Mouse (Mus musculus) myocyte (in vitro differentiated cells): ENCODE measurements at regions not wholly inside any gene's neighbourhood (a gene's known extent, or its start where the extent isn't known, plus 50 kb on each side); places are given as distances from the start of the nearest gene placed in this dataset.

Experiments
- H3K27me3 ChIP-seq: one replicate; pipeline ENCODE4 v1.6.1; 2011; ENCODE audit not compliant: control insufficient read depth, insufficient read depth, insufficient read length
- H3K36me3 ChIP-seq: one replicate; pipeline ENCODE4 v1.6.1; 2011; ENCODE audit not compliant: control insufficient read depth, insufficient read depth
- H3K4me2 ChIP-seq: one replicate; pipeline ENCODE4 v1.6.1; 2011; ENCODE audit warnings: low read depth, control low read depth
- H3K4me3 ChIP-seq: one replicate; pipeline ENCODE4 v1.5.1; 2011; ENCODE audit warnings: mild to moderate bottlenecking, control low read depth, moderate library complexity
- H3K79me2 ChIP-seq: one replicate; pipeline ENCODE4 v1.6.1; 2011; ENCODE audit not compliant: control insufficient read depth, insufficient read depth
- H3ac ChIP-seq: one replicate; pipeline ENCODE4 v1.6.1; 2011; ENCODE audit not compliant: control insufficient read depth, insufficient read length
- CEBPB ChIP-seq: IDR thresholded peaks from 2 replicates; pipeline ENCODE4 v1.6.1; 2011; ENCODE audit warnings: mild to moderate bottlenecking, moderate library complexity; ENCODE audit not compliant: poor library complexity, insufficient read depth, severe bottlenecking
- E2F4 ChIP-seq: IDR thresholded peaks from one replicate; pipeline ENCODE4 v1.6.1; 2011; ENCODE audit warnings: mild to moderate bottlenecking, control low read depth, moderate library complexity; ENCODE audit not compliant: insufficient read depth
- MAX ChIP-seq: IDR thresholded peaks from one replicate; pipeline ENCODE4 v1.6.1; 2011; ENCODE audit warnings: low read depth, mild to moderate bottlenecking, control low read depth
- MYOD1 ChIP-seq, 3 experiments: IDR thresholded peaks; one replicate each; pipeline ENCODE4 v1.6.1; 2011; ENCODE audit warnings: control low read depth in 2 of 3, low read depth in 2 of 3, mild to moderate bottlenecking in 2 of 3, moderate library complexity in 1 of 3; ENCODE audit not compliant: insufficient read length in 2 of 3, control insufficient read depth in 1 of 3
- MYOG ChIP-seq, 3 experiments: IDR thresholded peaks; one replicate each; pipeline ENCODE4 v1.6.1; 2011; ENCODE audit warnings: control low read depth in 2 of 3, low read depth in 2 of 3, mild to moderate bottlenecking in 2 of 3; ENCODE audit not compliant: insufficient read length in 2 of 3, control insufficient read depth in 1 of 3, insufficient read depth in 1 of 3
- POLR2A ChIP-seq: IDR thresholded peaks from one replicate; pipeline ENCODE4 v1.6.1; 2011; ENCODE audit warnings: low read depth, mild to moderate bottlenecking, control low read depth, moderate library complexity; ENCODE audit not compliant: insufficient read length
- POLR2AphosphoS2 ChIP-seq: IDR thresholded peaks from one replicate; pipeline ENCODE4 v1.6.1; 2011; ENCODE audit warnings: low read depth, control low read depth; ENCODE audit not compliant: insufficient read length
- REST ChIP-seq: IDR thresholded peaks from one replicate; pipeline ENCODE4 v1.6.1; 2011; ENCODE audit warnings: mild to moderate bottlenecking, control low read depth, moderate library complexity; ENCODE audit not compliant: insufficient read depth, insufficient read length
- SRF ChIP-seq: IDR thresholded peaks from one replicate; pipeline ENCODE4 v1.6.1; 2011; ENCODE audit warnings: low read depth; ENCODE audit not compliant: control insufficient read depth, insufficient read length
- TCF12 ChIP-seq: IDR thresholded peaks from one replicate; pipeline ENCODE4 v1.6.1; 2011; ENCODE audit warnings: mild to moderate bottlenecking, control low read depth; ENCODE audit not compliant: poor library complexity, insufficient read depth, severe bottlenecking
- TCF3 ChIP-seq: IDR thresholded peaks from one replicate; pipeline ENCODE4 v1.6.1; 2011; ENCODE audit warnings: low read depth, control low read depth; ENCODE audit not compliant: insufficient read length
- USF1 ChIP-seq: IDR thresholded peaks from one replicate; pipeline ENCODE4 v1.6.1; 2011; ENCODE audit warnings: low read depth, mild to moderate bottlenecking, control low read depth, moderate library complexity

DNA sequence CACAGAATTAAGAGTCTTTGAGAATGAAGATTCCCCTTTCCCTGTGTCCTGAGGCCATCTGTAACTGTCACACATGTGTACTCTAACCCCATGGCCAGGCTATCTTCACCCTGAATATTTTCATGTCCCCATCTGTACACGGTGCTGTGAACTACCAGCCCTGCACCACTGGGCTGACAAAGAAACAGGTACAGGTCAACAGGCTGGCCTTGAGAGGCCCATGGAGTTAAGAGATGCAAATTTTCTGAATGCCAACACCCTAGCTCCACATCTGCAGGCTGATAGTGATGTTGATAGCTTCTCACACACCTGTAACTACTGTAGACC is 159.8 kb upstream of the Nsun2 start:
- no peak for TF ChIP-seq MYOD1 (IDR thresholded peaks at IDR 0.05; ENCODE audit: control insufficient read depth in 1 of 3, insufficient read length in 2 of 3, low read depth in 2 of 3)
- no peak for TF ChIP-seq POLR2AphosphoS2
- TF ChIP-seq MAX, result no peak
- no peak for TF ChIP-seq CEBPB
- no peak for TF ChIP-seq MYOG (IDR thresholded peaks at IDR 0.05; ENCODE audit: control insufficient read depth in 1 of 3, insufficient read depth in 1 of 3, insufficient read length in 2 of 3, low read depth in 2 of 3)
- TF ChIP-seq POLR2A, result no peak
- TF ChIP-seq TCF3, result no peak
- TF ChIP-seq TCF12, result no peak
- no peak for TF ChIP-seq E2F4
- TF ChIP-seq USF1, result no peak
- TF ChIP-seq SRF, result no peak
- TF ChIP-seq REST, result no peak

GRCm38 (mm10) chr13:69380403-69380802 is 153.1 kb upstream of the Nsun2 start:
- no peak overlapping the region for H3K4me2 ChIP-seq
- no peaks in the 10 kb centered on the region for H3K36me3 ChIP-seq
- TF ChIP-seq TCF12 (no peak), POLR2AphosphoS2 (no peak), MYOG (IDR thresholded peaks at IDR 0.05; ENCODE audit: control insufficient read depth in 1 of 3, insufficient read depth in 1 of 3, insufficient read length in 2 of 3, low read depth in 2 of 3) (no peak)
- no peaks in the 10 kb centered on the region for H3K79me2 ChIP-seq
- H3K27me3 ChIP-seq, result no peaks in the 10 kb centered on the region
- no peak overlapping the region for H3ac ChIP-seq
- no peak overlapping the region for H3K4me3 ChIP-seq

More for the DNA sequence above, 159.8 kb upstream of the Nsun2 start:
- Histone ChIP-seq H3K4me3 (no peak overlapping the region), H3K4me2 (no peak overlapping the region), H3K27me3 (no peaks in the 10 kb centered on the region), H3K79me2 (no peaks in the 10 kb centered on the region), H3ac (no peak overlapping the region), H3K36me3 (no peaks in the 10 kb centered on the region)

DNA sequence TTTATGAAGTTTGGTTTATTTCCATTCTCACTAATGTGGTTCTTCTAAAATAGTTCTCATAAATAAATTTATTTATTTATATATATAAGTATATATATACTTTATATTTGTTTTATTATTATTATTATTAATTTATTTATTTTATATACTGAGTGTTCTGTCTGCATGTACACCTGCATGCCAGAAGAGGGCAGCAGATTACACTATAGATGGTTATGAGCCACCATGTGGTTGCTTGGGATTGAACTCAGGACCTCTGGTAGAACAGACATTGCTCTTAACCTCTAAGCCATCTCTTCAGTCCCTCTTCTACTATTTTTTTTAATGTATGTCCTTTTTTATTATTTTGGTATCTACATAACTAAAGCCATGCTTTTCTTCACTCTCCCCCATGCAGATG is 148.8 kb upstream of the Nsun2 start:
- TF ChIP-seq TCF3 (no peak), MYOG (IDR thresholded peaks at IDR 0.05; ENCODE audit: control insufficient read depth in 1 of 3, insufficient read depth in 1 of 3, insufficient read length in 2 of 3, low read depth in 2 of 3) (no peak), MAX (no peak), SRF (no peak), MYOD1 (IDR thresholded peaks at IDR 0.05; ENCODE audit: control insufficient read depth in 1 of 3, insufficient read length in 2 of 3, low read depth in 2 of 3) (no peak), CEBPB (no peak), USF1 (no peak), E2F4 (no peak), TCF12 (no peak), POLR2AphosphoS2 (no peak), REST (no peak), POLR2A (no peak)
- Histone ChIP-seq H3K79me2 (no peaks in the 10 kb centered on the region), H3K4me2 (no peak overlapping the region), H3K4me3 (no peak overlapping the region), H3K36me3 (no peaks in the 10 kb centered on the region), H3K27me3 (no peaks in the 10 kb centered on the region), H3ac (no peak overlapping the region)

- no peak overlapping the region for H3K4me3 ChIP-seq
- no peaks in the 10 kb centered on the region for H3K27me3 ChIP-seq
- H3ac ChIP-seq, result no peak overlapping the region
- H3K79me2 ChIP-seq, result no peaks in the 10 kb centered on the region
- H3K36me3 ChIP-seq, result no peaks in the 10 kb centered on the region
- no peak overlapping the region for H3K4me2 ChIP-seq
- no peak for TF ChIP-seq E2F4
- TF ChIP-seq MYOG (IDR thresholded peaks at IDR 0.05; ENCODE audit: control insufficient read depth in 1 of 3, insufficient read depth in 1 of 3, insufficient read length in 2 of 3, low read depth in 2 of 3), result no peak
- TF ChIP-seq TCF12, result no peak
- no peak for TF ChIP-seq USF1
Measured at GRCm38 (mm10) chr13:69392917-69393827, 140.4 kb upstream of the Nsun2 start.

- Histone ChIP-seq H3K4me3 (no peak overlapping the region), H3ac (no peak overlapping the region), H3K27me3 (no peaks in the 10 kb centered on the region), H3K79me2 (no peaks in the 10 kb centered on the region), H3K36me3 (no peaks in the 10 kb centered on the region), H3K4me2 (no peak overlapping the region)
- no peak for TF ChIP-seq POLR2A
- TF ChIP-seq SRF, result no peak
- no peak for TF ChIP-seq CEBPB
- no peak for TF ChIP-seq E2F4
- no peak for TF ChIP-seq TCF12
- no peak for TF ChIP-seq POLR2AphosphoS2
- TF ChIP-seq MYOD1 (IDR thresholded peaks at IDR 0.05; ENCODE audit: control insufficient read depth in 1 of 3, insufficient read length in 2 of 3, low read depth in 2 of 3), result no peak
- TF ChIP-seq MAX, result no peak
- TF ChIP-seq MYOG (IDR thresholded peaks at IDR 0.05; ENCODE audit: control insufficient read depth in 1 of 3, insufficient read depth in 1 of 3, insufficient read length in 2 of 3, low read depth in 2 of 3), result no peak
- TF ChIP-seq REST, result no peak
- TF ChIP-seq TCF3, result no peak
- no peak for TF ChIP-seq USF1
Measured at GRCm38 (mm10) chr13:69394544-69394943, 139.0 kb upstream of the Nsun2 start.
